Mouse (Mus musculus): ENCODE measurements around the gene Chmp2a. TPM values are rescaled to one million over a fixed set of nuclear protein-coding genes. Genes with fewer than 3 reads are reported as not detected.

The Chmp2a gene
- 34.9 and 69.3 TPM in 2 replicates for polyA plus RNA-seq (2012; rRNA removed; ENCODE audit: low replicate concordance)

DNA sequence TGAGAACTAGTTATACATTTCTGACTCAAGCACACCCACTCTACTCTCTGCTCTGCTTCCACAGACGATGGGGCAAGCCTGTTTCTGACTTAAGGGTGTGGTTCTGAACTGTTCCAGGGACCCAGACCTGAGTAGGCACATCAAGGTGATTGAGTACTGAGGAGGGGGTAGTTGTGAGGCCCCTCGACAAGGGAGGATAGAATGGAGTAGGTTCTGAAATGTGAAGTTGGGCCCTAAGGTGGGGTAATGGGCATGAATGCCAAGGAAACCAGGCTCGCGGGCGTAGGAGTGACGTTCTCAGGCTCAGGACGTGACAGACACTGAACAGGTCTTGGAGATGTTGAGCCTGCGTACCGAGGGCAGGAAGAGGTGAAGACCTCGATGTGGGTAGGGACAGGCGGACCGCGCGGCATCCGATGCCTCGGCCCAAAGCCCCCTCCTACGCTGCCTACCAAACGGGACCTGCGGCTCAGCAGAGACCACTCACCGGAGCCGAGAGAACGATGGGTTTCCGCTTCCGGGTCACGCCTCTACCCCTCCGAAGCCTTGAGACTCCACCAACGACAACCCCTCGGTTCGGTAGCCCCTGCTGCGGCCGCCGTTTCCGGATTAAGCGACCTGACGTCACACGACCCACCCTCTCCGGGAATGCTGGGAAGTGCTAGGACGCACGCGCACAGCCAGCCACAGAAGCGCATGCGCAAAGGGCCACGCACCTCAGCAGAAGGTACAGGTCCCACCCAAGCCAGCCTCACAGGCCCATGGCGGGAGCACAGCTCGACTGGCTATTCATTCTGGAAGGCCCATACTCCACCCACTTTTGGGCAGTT lies at the start of gene Chmp2a:
Gene Chmp2a, minus strand, starts transcription at position 660 of the 830 bp plus-strand sequence.

DNA sequence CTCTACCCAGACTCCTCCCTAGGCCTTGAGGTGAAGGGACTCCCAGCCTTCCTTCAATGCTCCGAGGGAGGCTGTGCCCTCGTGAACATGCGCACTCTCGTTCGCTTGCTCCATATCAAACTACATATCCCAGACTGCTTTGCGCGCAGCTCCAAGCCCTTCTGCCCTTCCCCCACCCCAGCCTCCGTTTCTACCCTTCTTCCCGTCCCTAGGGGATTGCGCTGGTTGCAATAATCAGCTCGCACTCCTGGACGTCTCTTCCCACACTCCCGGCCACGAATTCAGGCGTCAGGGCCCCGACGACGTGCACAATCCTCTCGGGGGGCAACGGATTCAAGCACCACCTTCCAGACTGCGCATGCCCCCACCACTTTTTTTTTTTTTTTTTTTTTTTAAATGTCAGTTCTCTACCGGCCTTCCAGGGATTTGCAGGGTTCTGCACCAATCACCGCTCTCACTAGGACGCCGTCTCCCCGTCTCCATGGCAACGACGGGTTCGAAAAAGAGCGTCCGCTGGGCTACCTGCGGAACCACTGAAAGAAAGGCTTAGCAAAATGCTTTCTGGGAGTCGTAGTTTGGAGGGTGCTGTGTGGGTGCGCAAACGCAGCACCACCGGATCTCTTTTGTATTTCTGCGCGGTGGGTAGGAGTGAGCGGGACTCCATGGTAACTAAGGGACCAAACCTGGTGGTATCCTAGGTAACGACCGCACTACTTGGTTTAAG lies 19.8 kb upstream of the Chmp2a start, which contains the start of gene Mzf1:
Gene Mzf1, minus strand, starts transcription at position 478 of the 724 bp plus-strand sequence.

DNA sequence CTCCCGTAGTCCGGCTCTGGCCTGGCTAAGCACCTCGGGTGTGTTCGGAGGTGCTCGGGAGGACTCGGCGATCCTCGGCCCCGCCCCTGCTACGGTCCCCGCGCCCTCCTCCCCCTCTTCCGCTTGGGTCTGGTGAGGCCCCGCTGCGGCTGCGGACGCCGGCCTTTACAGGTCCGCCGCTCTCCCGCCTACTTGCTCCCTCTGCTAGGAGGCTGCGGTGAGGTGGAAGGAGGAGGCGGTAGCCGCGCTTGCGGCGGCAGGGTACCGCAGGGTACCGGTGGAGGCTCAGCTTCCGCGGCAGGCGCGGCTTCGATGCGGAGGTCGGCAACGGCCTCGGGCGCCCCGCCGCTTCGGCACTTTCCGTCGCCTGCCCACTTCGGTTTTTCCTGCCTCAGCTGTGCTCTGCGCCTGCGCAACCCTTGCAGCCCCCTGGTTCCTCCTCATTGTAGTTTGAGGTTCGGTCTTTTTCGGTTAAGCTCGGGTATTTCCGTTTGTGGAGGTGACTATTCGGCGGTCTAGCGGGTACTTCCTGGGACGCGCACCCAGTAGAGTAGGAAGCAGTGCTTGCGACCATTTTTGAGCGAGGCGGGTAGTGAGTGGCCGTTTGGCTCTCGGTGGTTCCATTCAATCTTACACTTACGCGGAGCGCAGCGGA lies 3.4 kb upstream of the Chmp2a start, which contains the start of gene Ube2m:
Gene Ube2m, minus strand, starts transcription at position 375 of the 655 bp plus-strand sequence.

DNA sequence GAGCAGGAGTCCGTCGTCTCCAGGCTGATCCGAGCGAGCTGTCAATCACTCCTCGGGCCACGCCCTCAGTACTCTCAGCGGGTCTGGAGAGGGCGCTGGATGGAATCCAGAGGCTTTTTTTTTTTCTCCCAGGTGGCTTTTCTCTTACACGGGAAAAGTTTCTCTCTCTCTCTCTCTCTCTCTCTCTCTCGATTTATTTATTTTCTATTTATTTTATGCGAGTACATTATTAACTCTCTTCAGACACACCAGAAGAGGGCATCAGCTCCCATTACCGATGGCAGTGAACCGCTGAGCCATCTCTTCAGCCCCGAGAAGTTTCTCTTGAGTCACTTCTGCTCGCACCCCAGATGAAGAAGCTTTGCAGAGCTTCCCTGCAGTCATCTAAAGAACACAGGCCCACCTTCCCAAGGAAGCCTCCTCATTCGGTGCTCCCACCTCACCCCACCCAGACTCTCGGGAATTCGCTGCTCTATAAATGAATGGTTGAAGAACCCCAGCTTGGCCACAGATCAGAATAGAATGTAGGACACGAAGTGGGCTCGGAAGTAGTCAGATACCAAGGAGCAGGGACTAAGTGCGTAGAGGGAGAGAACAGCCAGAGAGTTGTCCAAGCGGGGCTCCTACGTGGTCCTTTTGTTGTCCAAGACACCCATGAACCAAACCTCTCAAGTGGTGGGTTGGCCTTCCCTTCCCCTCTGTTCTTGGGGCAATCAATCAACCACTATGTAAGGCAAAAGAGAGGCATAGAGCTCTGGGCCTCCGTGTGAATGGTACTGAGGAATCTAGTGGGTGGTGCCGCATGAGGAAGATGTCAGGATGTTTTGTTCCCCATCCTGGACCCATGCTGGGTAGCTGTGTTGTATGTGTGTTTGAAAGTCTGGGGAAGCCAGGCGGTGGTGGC lies 24.4 kb downstream of the Chmp2a start, which contains the start of gene Zbtb45:
Gene Zbtb45, minus strand, starts transcription at position 30 of the 904 bp plus-strand sequence.

DNA sequence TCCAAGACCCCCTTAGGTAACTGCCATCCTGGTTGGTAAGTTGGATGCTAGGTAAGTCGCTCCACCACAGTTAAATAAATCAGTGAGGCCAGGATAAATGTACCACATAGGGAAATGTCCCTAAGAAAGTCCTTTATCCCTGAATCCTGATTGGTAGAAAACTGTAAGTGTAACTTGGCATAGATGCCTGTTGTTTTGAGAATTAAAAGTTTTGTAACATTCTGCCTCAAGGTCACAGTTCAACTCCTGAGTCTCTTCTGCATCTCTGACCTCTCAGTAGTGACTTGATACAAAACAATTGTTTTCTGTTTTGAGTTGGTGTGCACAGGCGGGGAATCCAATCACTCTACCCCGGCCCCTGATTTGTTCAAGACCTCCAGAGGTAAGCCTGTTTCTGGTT lies 35.8 kb downstream of the Chmp2a start, which contains the start of gene Trim28:
Gene Trim28, plus strand, starts transcription at position 264 of the 400 bp plus-strand sequence.

DNA sequence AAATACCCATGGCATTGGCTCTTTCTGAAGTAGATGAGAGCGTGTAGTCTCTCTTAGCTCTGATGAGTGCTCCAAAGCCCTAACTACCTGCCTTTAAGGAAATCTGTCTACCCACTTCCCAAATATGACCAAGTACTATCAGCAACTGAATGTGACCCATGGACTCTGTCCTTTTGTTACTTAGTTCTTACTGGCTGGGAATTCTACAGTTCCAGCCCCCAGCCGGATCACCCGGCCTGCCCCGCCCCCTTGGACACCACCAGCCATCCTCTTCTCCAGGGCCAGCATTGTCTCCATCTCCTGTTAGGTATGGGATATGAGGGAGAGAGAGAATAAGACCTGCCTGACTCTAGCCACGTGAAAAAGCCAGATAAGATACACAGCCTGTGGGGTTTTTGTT lies 36.6 kb downstream of the Chmp2a start, which contains the start of gene Slc27a5:
Gene Slc27a5, minus strand, starts transcription at position 140 of the 400 bp plus-strand sequence.

Other genes starting within 250 kb of the Chmp2a start
- 0.25 and 0.32 TPM in 2 replicates for gene Zscan18, start 231.2 kb downstream of the Chmp2a start, polyA plus RNA-seq (2012; rRNA removed; ENCODE audit: low replicate concordance)
- 0.04 and 0.11 TPM in 2 replicates for gene Zfp329, start 215.9 kb downstream of the Chmp2a start, polyA plus RNA-seq (2012; rRNA removed; ENCODE audit: low replicate concordance)
- gene Zfp110, start 200.0 kb downstream of the Chmp2a start, polyA plus RNA-seq (2012; rRNA removed; ENCODE audit: low replicate concordance), result 4.8 and 5.0 TPM in 2 replicates
- 0.16 TPM in 1 of 2 replicates, not detected in the other for gene Zfp128, start 153.6 kb downstream of the Chmp2a start, polyA plus RNA-seq (2012; rRNA removed; ENCODE audit: low replicate concordance)
- gene Zscan22, start 137.0 kb downstream of the Chmp2a start, polyA plus RNA-seq (2012; rRNA removed; ENCODE audit: low replicate concordance), result 3.3 and 4.4 TPM in 2 replicates
- gene Rps5, start 112.5 kb downstream of the Chmp2a start, polyA plus RNA-seq (2012; rRNA removed; ENCODE audit: low replicate concordance), result 923 and 1,500 TPM in 2 replicates
- gene Rnf225, start 107.4 kb downstream of the Chmp2a start, polyA plus RNA-seq (2012; rRNA removed; ENCODE audit: low replicate concordance), result 0.14 and 0.33 TPM in 2 replicates
- 2.2 and 3.4 TPM in 2 replicates for gene Zfp324, start 69.0 kb downstream of the Chmp2a start, polyA plus RNA-seq (2012; rRNA removed; ENCODE audit: low replicate concordance)
- 1.6 and 2.4 TPM in 2 replicates for gene Zfp446, start 57.0 kb downstream of the Chmp2a start, polyA plus RNA-seq (2012; rRNA removed; ENCODE audit: low replicate concordance)
- 0.53 and 1.1 TPM in 2 replicates for gene Slc27a5, start 36.6 kb downstream of the Chmp2a start, polyA plus RNA-seq (2012; rRNA removed; ENCODE audit: low replicate concordance)
- 163 and 224 TPM in 2 replicates for gene Trim28, start 35.7 kb downstream of the Chmp2a start, polyA plus RNA-seq (2012; rRNA removed; ENCODE audit: low replicate concordance)
- 40.6 and 44.7 TPM in 2 replicates for gene Zbtb45, start 24.8 kb downstream of the Chmp2a start, polyA plus RNA-seq (2012; rRNA removed; ENCODE audit: low replicate concordance)
- gene Ube2m, start 3.5 kb upstream of the Chmp2a start, polyA plus RNA-seq (2012; rRNA removed; ENCODE audit: low replicate concordance), result 110 and 111 TPM in 2 replicates
- 1.1 and 1.6 TPM in 2 replicates for gene Mzf1, start 20.0 kb upstream of the Chmp2a start, polyA plus RNA-seq (2012; rRNA removed; ENCODE audit: low replicate concordance)
- not detected in 2 replicates for gene Vmn1r85, start 60.4 kb upstream of the Chmp2a start, polyA plus RNA-seq (2012; rRNA removed; ENCODE audit: low replicate concordance)
- gene Vmn1r86, start 85.1 kb upstream of the Chmp2a start, polyA plus RNA-seq (2012; rRNA removed; ENCODE audit: low replicate concordance), result not detected in 2 replicates
- not detected in 2 replicates for gene Vmn1r87, start 105.3 kb upstream of the Chmp2a start, polyA plus RNA-seq (2012; rRNA removed; ENCODE audit: low replicate concordance)
- not detected in 2 replicates for gene Vmn1r88, start 124.8 kb upstream of the Chmp2a start, polyA plus RNA-seq (2012; rRNA removed; ENCODE audit: low replicate concordance)
- not detected in 2 replicates for gene Vmn1r89, start 178.2 kb upstream of the Chmp2a start, polyA plus RNA-seq (2012; rRNA removed; ENCODE audit: low replicate concordance)
- gene Lig1, start 242.5 kb upstream of the Chmp2a start, polyA plus RNA-seq (2012; rRNA removed; ENCODE audit: low replicate concordance), result 5.4 and 6.0 TPM in 2 replicates
- gene Zswim9, start 243.9 kb upstream of the Chmp2a start, polyA plus RNA-seq (2012; rRNA removed; ENCODE audit: low replicate concordance), result 1.4 and 1.8 TPM in 2 replicates

Data from duodenum, adult 2 months (tissue).